ENCODE assay signal across 8 mouse cellular contexts in the genomic region with DNA sequence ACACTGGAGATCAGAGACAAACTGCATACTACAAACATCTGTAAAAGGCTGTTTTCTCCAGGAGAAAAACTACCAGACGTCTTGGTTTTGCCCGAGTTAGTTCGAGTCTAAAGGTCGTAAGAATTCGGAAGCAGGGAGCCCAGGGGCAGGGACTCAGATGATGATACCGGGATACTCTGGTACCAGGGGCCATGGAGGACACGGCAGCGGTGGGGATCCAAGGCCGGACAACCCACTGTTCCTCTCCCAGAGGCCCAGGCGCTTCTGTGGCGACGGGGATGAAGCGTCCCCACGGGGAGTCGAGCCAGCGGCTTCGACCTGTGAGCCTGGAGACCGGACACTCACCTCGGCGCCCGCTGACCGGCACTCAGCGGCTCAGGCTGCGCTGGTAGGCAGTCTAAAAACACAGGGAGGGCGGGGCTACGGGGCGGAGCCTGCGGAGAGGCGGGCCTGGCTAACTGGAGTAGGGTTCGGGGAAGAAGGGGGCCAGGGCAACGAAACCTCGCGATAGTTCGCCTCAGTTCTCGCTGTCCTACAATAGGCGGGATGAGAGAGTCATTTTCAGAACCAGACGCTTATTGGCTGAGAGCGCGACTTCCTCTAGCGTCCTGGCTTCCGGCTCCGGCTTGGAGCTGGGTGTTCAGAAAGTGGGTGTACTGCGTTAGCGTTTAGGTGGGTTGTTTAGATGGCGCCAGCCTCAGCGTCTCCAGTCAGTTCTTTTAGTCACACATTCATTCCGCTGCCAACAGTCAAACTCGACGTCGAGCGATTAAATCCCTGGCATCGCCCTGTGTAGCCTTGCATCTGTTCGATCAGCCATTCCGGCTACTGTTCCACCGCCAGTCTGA. TPM values are rescaled to one million over a fixed set of nuclear protein-coding genes. Genes with fewer than 3 reads are reported as not detected.
A peak's percentile ranks its signal among the peaks of the same experiment; 100 is the strongest.
DNase-seq lines count a peak whose midpoint lies in the region; ATAC-seq lines count a peak whose summit lies in the region.

Gene Lrrc28, minus strand, starts transcription at position 436 of the 848 bp plus-strand sequence.

- intact Hi-C loops in gastrocnemius, postnatal 14 days (cut with DNase I; ENCODE audit: low total_unique reads) = no loop called here
- intact Hi-C loops in left cerebral cortex, postnatal 10 days (cut with DNase I) = no loop called here

- peak; percentile 98 for ATAC-seq in inflammation-experienced regulatory T-cells, adult 6 months
- ATAC-seq in megakaryocyte-erythroid progenitor cell, adult 5-6 weeks (replicated peaks; ENCODE audit: low FRiP score, low TSS enrichment, poor library complexity, severe bottlenecking) = peak; percentile 98

- peak; percentile 99 to 100 for DNase-seq in adrenal gland, adult (ENCODE audit: inconsistent age in 2 of 2, low spot score in 1 of 2)
- peak; percentile 100 for DNase-seq in embryo, embryonic 10.5 days (ENCODE audit: low spot score)
- peak; percentile 99 for DNase-seq in gastrocnemius, postnatal 14 days
- peak; percentile 99 for DNase-seq in left cerebral cortex, postnatal 10 days (ENCODE audit: extremely low spot score in 1 of 2, low spot score in 2 of 2)
- peak; percentile 98 for DNase-seq in right cerebral cortex, postnatal 25 days
- peak; percentile 98 to 99 for DNase-seq in urinary bladder, postnatal 4 days (ENCODE audit: low spot score in 2 of 2)

RNA-seq across cellular contexts. Expression of gene Lrrc28, which starts in this region (rescaled TPM):
- total RNA-seq in gastrocnemius, postnatal 14 days (2021) = 10 to 100 TPM; 13.4 to 16.3 TPM
- 10 to 100 TPM; 13.5 to 21.1 (median 19.5) TPM for polyA plus RNA-seq in inflammation-experienced regulatory T-cells, adult 6 months (2017; shearing (Covaris generic))
- 10 to 100 TPM; 38.4 to 43.5 TPM for total RNA-seq in left cerebral cortex, postnatal 10 days (2021)
- 12.0 and 28.8 TPM in 2 replicates for total RNA-seq in megakaryocyte-erythroid progenitor cell, adult 5-6 weeks (2014; fragmentation: Nextera tagmentation)
- 13.3 and 15.5 TPM in 2 replicates for total RNA-seq in megakaryocyte-erythroid progenitor cell, adult 5-6 weeks (2017)

Comparison
In these comparisons a context has a peak if more than half of its experiments do, and no peak if none do; other contexts are left out.
1. Peak in every context shown above with its lines: DNase-seq and ATAC-seq.